Mouse (Mus musculus): ENCODE data around the gene Hfm1. TPM values are rescaled to one million over a fixed set of nuclear protein-coding genes. Genes with fewer than 3 reads are reported as not detected.

The Hfm1 gene
- polyA plus RNA-seq, 1 experiment, result 7.1 TPM

- TF ChIP-seq POLR2A (IDR thresholded peaks at IDR 0.05; ENCODE audit: borderline replicate concordance, extremely low read depth, insufficient read depth, insufficient read length, poor library complexity, severe bottlenecking) (no peak), CTCF (IDR thresholded peaks at IDR 0.05; ENCODE audit: borderline replicate concordance, extremely low read depth, insufficient read depth, insufficient read length) (no peak)
- no peak for DNase-seq (ENCODE audit: low read depth)
These were observed 1.9 kb upstream of the Hfm1 start for GRCm38 (mm10) chr5:106927996-106928395.

GRCm38 (mm10) chr5:106926369-106926686 is 207 bp upstream of the Hfm1 start:
- TF ChIP-seq CTCF (IDR thresholded peaks at IDR 0.05; ENCODE audit: borderline replicate concordance, extremely low read depth, insufficient read depth, insufficient read length), result no peak
- TF ChIP-seq POLR2A (IDR thresholded peaks at IDR 0.05; ENCODE audit: borderline replicate concordance, extremely low read depth, insufficient read depth, insufficient read length, poor library complexity, severe bottlenecking), result no peak
- DNase-seq (ENCODE audit: low read depth), result no peak

GRCm38 (mm10) chr5:106919315-106919714 is 6.8 kb downstream of the Hfm1 start:
- no peak for DNase-seq (ENCODE audit: low read depth)
- TF ChIP-seq POLR2A (IDR thresholded peaks at IDR 0.05; ENCODE audit: borderline replicate concordance, extremely low read depth, insufficient read depth, insufficient read length, poor library complexity, severe bottlenecking), result no peak
- no peak for TF ChIP-seq CTCF (IDR thresholded peaks at IDR 0.05; ENCODE audit: borderline replicate concordance, extremely low read depth, insufficient read depth, insufficient read length)

- TF ChIP-seq CTCF (IDR thresholded peaks at IDR 0.05; ENCODE audit: borderline replicate concordance, extremely low read depth, insufficient read depth, insufficient read length), result no peak
- TF ChIP-seq POLR2A (IDR thresholded peaks at IDR 0.05; ENCODE audit: borderline replicate concordance, extremely low read depth, insufficient read depth, insufficient read length, poor library complexity, severe bottlenecking), result no peak
- DNase-seq (ENCODE audit: low read depth), result no peak
These were observed 29.2 kb downstream of the Hfm1 start for GRCm38 (mm10) chr5:106896879-106897278.

GRCm38 (mm10) chr5:106891773-106892172 is 34.3 kb downstream of the Hfm1 start:
- peak; percentile 63 for DNase-seq (ENCODE audit: low read depth)
- TF ChIP-seq POLR2A (IDR thresholded peaks at IDR 0.05; ENCODE audit: borderline replicate concordance, extremely low read depth, insufficient read depth, insufficient read length, poor library complexity, severe bottlenecking) (no peak), CTCF (IDR thresholded peaks at IDR 0.05; ENCODE audit: borderline replicate concordance, extremely low read depth, insufficient read depth, insufficient read length) (no peak)

GRCm38 (mm10) chr5:106887303-106888071 is 38.6 kb downstream of the Hfm1 start:
- no peak for TF ChIP-seq CTCF (IDR thresholded peaks at IDR 0.05; ENCODE audit: borderline replicate concordance, extremely low read depth, insufficient read depth, insufficient read length)
- TF ChIP-seq POLR2A (IDR thresholded peaks at IDR 0.05; ENCODE audit: borderline replicate concordance, extremely low read depth, insufficient read depth, insufficient read length, poor library complexity, severe bottlenecking), result no peak
- DNase-seq (ENCODE audit: low read depth), result peak; percentile 2

GRCm38 (mm10) chr5:106885517-106885916 is 40.6 kb downstream of the Hfm1 start:
- TF ChIP-seq POLR2A (IDR thresholded peaks at IDR 0.05; ENCODE audit: borderline replicate concordance, extremely low read depth, insufficient read depth, insufficient read length, poor library complexity, severe bottlenecking), result no peak
- no peak for DNase-seq (ENCODE audit: low read depth)

GRCm38 (mm10) chr5:106876438-106876837 is 49.7 kb downstream of the Hfm1 start:
- TF ChIP-seq POLR2A (IDR thresholded peaks at IDR 0.05; ENCODE audit: borderline replicate concordance, extremely low read depth, insufficient read depth, insufficient read length, poor library complexity, severe bottlenecking) (no peak), CTCF (IDR thresholded peaks at IDR 0.05; ENCODE audit: borderline replicate concordance, extremely low read depth, insufficient read depth, insufficient read length) (no peak)
- DNase-seq (ENCODE audit: low read depth), result no peak

- TF ChIP-seq POLR2A (IDR thresholded peaks at IDR 0.05; ENCODE audit: borderline replicate concordance, extremely low read depth, insufficient read depth, insufficient read length, poor library complexity, severe bottlenecking) (no peak), CTCF (IDR thresholded peaks at IDR 0.05; ENCODE audit: borderline replicate concordance, extremely low read depth, insufficient read depth, insufficient read length) (peak; percentile 78; the same call in 1 of the 2 replicates)
- peak; percentile 85 for DNase-seq (ENCODE audit: low read depth)
These were observed 65.7 kb downstream of the Hfm1 start for GRCm38 (mm10) chr5:106860415-106860814.

GRCm38 (mm10) chr5:106853284-106853683 is 72.8 kb downstream of the Hfm1 start:
- DNase-seq (ENCODE audit: low read depth), result no peak
- TF ChIP-seq CTCF (IDR thresholded peaks at IDR 0.05; ENCODE audit: borderline replicate concordance, extremely low read depth, insufficient read depth, insufficient read length), result no peak
- no peak for TF ChIP-seq POLR2A (IDR thresholded peaks at IDR 0.05; ENCODE audit: borderline replicate concordance, extremely low read depth, insufficient read depth, insufficient read length, poor library complexity, severe bottlenecking)

GRCm38 (mm10) chr5:106847045-106847444 is 79.1 kb downstream of the Hfm1 start:
- TF ChIP-seq POLR2A (IDR thresholded peaks at IDR 0.05; ENCODE audit: borderline replicate concordance, extremely low read depth, insufficient read depth, insufficient read length, poor library complexity, severe bottlenecking) (no peak), CTCF (IDR thresholded peaks at IDR 0.05; ENCODE audit: borderline replicate concordance, extremely low read depth, insufficient read depth, insufficient read length) (0 out of 2 replicates have a peak, but pooled peaks have one; percentile 8)
- no peak for DNase-seq (ENCODE audit: low read depth)

GRCm38 (mm10) chr5:106843906-106844305 is 82.2 kb downstream of the Hfm1 start:
- TF ChIP-seq CTCF (IDR thresholded peaks at IDR 0.05; ENCODE audit: borderline replicate concordance, extremely low read depth, insufficient read depth, insufficient read length), result no peak
- no peak for TF ChIP-seq POLR2A (IDR thresholded peaks at IDR 0.05; ENCODE audit: borderline replicate concordance, extremely low read depth, insufficient read depth, insufficient read length, poor library complexity, severe bottlenecking)
- DNase-seq (ENCODE audit: low read depth), result peak; percentile 4

Data from brain, embryonic 14.5 days (tissue).